Mouse (Mus musculus) kidney, postnatal 10 days (tissue): ENCODE measurements around the gene Fnbp4.
A peak's percentile ranks its signal among the peaks of the same experiment; 100 is the strongest.
"Not testable (repeated sequence)": the region's sequence is repeated elsewhere in the genome, so short reads cannot be mapped to it uniquely, and the experiment has no call there.

ENCODE experiments used
- DNase-seq: peaks from one replicate; pipeline ENCODE4 v3.0.0; 2021; ENCODE audit warnings: mixed read lengths

The Fnbp4 gene

DNA sequence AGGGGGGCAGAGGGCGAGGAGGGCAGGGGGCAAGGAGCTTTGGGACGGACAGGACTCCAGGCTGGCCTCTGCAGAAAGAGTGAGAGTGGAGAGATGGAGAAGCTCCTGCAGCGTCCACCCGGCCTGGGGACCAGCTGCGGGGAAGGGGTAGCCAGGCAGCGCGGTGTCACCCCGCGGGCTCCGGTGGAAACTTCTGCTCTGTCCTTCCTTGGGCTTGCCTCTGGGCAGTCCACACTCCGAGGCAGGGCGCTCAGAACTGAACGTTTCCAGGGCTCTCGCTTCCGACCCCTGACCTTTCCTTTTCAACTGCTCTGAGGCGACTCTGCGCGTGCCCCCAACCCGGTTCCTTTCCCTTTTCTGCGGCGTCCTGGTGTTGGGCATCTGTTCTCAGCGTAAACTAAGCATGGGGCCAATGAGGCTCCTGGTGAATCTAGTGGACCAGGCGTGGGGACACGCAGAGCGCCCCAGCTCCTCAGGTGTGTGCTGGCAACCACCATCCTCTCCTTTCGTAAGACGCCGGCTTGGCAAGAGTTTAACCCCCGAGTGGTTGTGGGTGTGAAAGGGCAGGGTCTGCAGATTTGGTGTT is 37.8 kb downstream of the Fnbp4 start:
- peak; percentile 37 for DNase-seq

DNA sequence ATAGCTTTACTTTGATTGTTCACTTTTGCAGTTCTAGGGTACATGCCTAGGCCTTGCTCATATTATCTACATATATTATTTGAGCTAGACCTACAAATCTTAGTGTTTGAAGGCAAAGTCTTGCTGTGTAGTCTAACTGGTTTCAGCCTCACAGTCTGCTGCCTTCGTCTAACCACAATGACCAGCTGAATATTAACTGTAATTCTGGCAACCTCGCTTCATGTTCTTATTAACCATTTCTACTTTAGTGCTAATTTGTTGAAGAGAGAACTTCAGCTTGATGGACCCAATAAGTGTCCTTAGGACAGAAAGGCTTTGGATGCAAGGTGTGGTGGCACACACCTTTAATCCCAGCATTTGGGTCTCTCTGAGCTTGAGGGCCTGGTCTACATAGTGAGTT is 43.0 kb downstream of the Fnbp4 start:
- no peak for DNase-seq

GRCm38 (mm10) chr2:90808241-90809126 is 63.3 kb downstream of the Fnbp4 start:
- no peak for DNase-seq

DNA sequence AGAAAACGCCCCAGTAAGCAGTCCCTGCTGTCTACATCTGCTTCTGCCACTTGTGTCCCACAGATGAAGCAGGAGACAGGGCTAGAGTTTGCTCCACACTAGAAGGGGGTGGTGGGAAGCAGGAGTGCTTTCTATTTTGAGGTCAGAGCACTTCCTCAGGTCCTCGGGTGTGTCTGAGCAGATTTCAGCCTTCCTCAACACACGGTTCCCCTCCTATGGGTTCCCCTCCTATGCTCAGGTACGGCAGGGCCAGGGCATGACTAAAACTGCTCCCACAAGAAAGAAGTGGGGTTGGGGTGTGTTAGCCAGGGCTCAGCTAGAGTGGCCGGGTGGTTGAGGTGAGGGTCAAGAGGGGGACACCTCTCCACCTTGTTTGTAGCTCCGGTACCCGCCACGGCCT is 65.6 kb downstream of the Fnbp4 start:
- DNase-seq, result no peak

DNA sequence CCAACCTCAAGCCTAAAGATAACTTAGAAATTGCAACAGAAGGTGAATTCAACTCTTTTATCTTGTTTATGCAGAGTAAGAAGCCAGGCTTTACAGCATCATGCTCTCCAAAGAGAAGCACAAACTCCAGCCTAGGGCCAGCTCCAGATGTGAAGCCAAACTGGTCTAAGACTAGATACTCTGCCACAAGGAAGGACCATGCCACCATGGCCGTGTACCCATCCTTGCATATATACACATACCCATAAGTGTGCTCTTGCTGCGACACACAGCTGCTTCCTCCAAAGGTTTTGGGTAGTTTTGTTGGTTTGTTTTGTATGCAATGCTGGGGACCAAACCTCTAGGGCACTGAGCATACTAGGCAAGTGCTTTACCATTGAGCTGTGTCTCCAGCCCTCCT is 70.1 kb downstream of the Fnbp4 start:
- DNase-seq, result no peak

- no peak for DNase-seq
Measured at GRCm38 (mm10) chr2:90816144-90816543, 71.0 kb downstream of the Fnbp4 start.

GRCm38 (mm10) chr2:90818710-90819109 is 73.5 kb downstream of the Fnbp4 start:
- DNase-seq, result no peak

- DNase-seq, result no peak
Measured at GRCm38 (mm10) chr2:90820894-90821293, 75.7 kb downstream of the Fnbp4 start.

DNA sequence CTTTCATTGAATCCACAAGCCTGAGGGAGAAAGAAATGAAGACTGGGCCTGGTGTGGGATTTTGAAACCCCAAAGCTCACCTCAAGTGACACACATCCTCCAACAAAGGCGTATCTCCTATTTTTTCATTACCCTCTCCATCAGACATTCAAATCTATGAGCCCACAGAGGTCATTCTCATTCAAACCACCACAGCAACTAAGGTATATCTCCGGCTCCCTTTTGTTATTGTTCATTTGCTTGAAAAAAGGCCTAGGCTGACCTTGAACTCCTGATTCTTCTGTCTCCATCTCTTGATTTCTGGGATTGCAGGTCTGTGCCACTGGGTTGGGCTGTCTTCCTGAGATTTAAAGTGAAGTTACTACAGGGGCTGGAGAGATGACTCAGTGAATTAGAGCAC is 77.8 kb downstream of the Fnbp4 start:
- no peak for DNase-seq

GRCm38 (mm10) chr2:90823781-90824180 is 78.6 kb downstream of the Fnbp4 start:
- DNase-seq, result no peak

GRCm38 (mm10) chr2:90824528-90824927 is 79.4 kb downstream of the Fnbp4 start:
- not testable (repeated sequence) for DNase-seq

DNA sequence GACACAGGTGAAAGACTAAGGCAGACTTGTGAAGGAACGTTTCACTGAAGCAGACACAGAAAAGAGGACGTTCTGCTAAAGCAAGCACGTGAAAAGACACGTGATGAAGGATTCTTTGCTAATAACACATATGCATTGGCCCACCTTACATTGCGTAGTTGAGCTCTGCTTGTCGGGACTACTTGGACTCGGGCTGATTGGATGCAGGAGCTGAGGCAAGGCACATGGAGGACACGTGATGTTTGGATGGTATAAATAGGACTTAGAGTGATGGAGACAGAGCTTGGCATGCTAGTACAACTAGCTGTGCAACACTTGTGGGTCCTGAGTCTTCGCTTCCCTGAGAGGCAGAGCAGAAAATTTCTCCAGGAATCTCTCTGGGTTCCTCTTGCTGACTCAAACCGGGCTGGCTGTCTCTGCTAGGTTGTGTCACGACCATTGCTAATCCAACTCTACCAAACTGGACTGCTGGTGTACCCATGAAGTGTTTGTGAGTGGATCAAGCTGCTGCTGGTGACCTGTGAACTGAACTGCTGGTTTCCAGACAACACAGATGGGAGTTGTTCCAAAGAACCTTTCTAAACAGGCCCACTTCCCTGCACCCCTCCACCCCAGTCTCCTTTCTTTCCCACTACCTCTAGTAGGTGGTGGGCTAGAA is 80.5 kb downstream of the Fnbp4 start:
- DNase-seq, result no peak

DNA sequence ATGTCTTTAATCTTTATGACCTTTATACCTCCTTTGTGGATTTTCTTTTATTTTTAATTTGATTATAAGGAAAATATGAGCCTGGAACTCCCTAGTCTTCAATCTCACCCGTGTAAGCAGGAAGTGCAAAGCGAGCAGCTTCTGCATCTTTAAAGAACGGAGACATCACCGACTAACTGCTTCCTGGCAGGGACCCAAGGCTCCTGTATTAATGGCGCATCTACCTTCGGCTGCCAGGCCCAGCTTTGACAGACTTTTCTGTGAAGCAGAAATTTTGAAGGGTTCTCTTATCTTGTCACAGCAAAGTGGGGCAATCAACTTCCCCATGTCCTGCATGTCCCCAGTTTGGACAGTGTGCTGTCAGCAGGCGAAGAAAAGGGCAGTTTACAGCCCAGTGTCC is 83.6 kb downstream of the Fnbp4 start:
- DNase-seq, result no peak
